Mouse (Mus musculus): ENCODE measurements at regions not wholly inside any gene's neighbourhood (a gene's known extent, or its start where the extent isn't known, plus 50 kb on each side); places are given as distances from the start of the nearest gene placed in this dataset.

DNA sequence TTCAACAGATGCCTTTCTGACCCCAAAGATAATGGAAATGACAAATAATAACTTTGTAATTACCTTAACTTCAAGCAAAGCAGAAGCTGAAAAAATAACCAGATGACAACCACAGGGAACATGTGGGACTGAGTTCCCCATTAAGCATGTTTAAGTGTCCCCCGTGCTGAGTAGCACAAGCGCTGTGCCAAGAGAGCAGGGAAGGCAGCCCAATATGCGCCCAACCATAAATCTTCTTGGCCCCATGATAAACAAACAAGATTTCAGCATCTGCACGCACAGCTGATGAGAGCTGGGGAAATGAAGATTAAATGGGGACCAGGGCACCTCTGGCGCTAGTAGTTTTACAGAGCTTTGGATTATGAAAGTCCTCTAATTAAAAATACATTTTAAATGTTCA is 788.1 kb downstream of the Poteg start:
- TF ChIP-seq USF1 (IDR thresholded peaks at IDR 0.05; ENCODE audit: low read depth) (no peak), POLR2A (IDR thresholded peaks at IDR 0.05; ENCODE audit: insufficient read length, low read depth) (no peak), REST (IDR thresholded peaks at IDR 0.05; ENCODE audit: insufficient read depth, insufficient read length) (no peak), MAX (IDR thresholded peaks at IDR 0.05; ENCODE audit: low read depth) (no peak), SRF (IDR thresholded peaks at IDR 0.05; ENCODE audit: control insufficient read depth, insufficient read length, low read depth) (no peak), TCF3 (IDR thresholded peaks at IDR 0.05; ENCODE audit: insufficient read length, low read depth) (no peak), MYOD1 (IDR thresholded peaks at IDR 0.05; ENCODE audit: control insufficient read depth in 1 of 3, insufficient read length in 2 of 3, low read depth in 2 of 3) (no peak), POLR2AphosphoS2 (IDR thresholded peaks at IDR 0.05; ENCODE audit: insufficient read length, low read depth) (no peak)
